Mouse (Mus musculus) gastrocnemius, postnatal 4 days (tissue): ENCODE results near the gene Tspan4. TPM values are rescaled to one million over a fixed set of nuclear protein-coding genes. Genes with fewer than 3 reads are reported as not detected.

Source experiments
- DNase-seq, 2 experiments: peaks; one replicate each; pipeline ENCODE4 v3.0.0; 2021 to 2022; ENCODE audit warnings: low spot score in 2 of 2, mixed read lengths in 2 of 2
- total RNA-seq, 2 experiments: library from RNA; stranded (reverse); gene quantifications; 2 replicates each; pipeline ENCODE4 v1.2.3; 2021

Tspan4 gene
- total RNA-seq, 2 experiments from 2014 or later = 19.6 to 19.7 TPM

- DNase-seq = no peak
Measured at GRCm38 (mm10) chr7:141475805-141476158, 742 bp downstream of the Tspan4 start.

- peak; percentile 71 to 80 for DNase-seq
Measured at GRCm38 (mm10) chr7:141476226-141476980, 1.4 kb downstream of the Tspan4 start.

GRCm38 (mm10) chr7:141476981-141477370 is 1.9 kb downstream of the Tspan4 start:
- DNase-seq = no peak

GRCm38 (mm10) chr7:141477578-141478269 is 2.7 kb downstream of the Tspan4 start:
- no peak for DNase-seq

DNA sequence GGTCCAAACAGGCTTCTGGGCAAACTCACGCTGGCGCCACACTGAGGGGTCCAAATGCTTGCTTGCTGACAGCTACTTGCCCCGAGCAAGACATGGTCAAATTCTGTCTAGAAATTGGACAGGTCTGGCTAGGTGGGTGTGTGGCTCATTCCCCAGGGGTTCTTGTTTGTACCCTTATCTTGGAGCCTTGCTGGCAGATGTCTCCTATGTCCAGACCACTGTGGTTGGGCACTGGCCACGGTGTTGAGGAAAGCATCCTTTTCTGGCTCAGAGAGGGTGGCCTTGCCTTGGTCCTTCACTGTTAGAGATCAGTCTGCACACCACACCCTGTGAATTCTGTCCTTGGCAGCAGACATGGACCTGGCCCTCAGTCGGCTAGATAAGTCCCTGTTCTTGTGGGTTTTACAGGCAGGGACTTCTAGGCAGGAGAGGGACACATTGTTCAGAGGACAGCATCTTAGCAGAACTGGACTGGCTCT is 3.3 kb downstream of the Tspan4 start:
- DNase-seq = no peak

- DNase-seq = peak in 1 of 2 experiments; percentile 57
Measured at GRCm38 (mm10) chr7:141480842-141481497, 5.9 kb downstream of the Tspan4 start.

DNA sequence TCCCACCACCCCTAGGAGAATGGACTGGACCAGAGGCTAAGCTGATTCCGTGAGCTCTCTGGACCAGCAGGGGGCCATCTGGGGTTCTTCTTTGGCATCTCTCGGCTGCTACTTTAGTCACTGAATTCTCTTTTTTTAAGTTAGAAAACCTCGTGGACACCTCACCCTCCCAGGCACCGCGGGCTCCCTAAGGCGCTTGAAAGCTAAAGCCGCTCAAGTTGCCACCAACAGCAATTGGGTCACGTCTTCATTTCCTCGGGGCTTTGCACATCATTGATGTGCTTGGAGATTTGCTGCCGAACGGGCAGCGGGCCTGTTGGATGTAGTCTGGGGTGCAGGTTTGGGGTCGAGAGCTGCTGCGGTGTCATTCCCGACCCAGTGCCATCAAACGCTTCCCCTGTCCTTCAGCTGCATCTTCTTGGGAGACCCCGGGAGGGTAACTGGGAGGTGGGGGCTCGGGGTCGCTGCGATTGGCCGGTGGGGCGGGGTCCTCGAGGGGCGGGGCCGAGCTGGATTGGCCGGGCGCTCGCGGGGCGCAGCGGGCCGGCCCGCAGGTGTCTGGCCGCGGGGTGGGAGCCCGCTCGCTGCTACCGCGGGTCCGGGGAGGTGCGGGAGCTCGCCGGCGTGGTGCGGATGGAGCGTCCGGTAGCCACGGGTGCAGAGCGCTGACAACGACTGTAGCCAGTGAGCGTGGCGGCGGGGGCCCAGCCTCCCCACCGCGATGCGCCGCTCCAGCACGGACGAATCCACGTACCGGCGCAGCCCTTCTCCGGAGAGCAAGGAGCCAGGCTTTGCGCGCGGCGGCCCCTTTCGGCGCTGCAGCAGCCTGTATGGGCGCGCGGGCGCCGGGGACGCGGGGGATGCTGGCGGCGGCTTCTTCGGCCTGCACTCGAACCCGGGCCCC is 6.7 kb downstream of the Tspan4 start:
- peak in 1 of 2 experiments; percentile 54 for DNase-seq

GRCm38 (mm10) chr7:141482531-141483024 is 7.5 kb downstream of the Tspan4 start:
- DNase-seq = no peak

- no peak for DNase-seq
Measured at GRCm38 (mm10) chr7:141483114-141483653, 8.1 kb downstream of the Tspan4 start.

- no peak for DNase-seq
Measured at GRCm38 (mm10) chr7:141484186-141485120, 9.4 kb downstream of the Tspan4 start.

DNA sequence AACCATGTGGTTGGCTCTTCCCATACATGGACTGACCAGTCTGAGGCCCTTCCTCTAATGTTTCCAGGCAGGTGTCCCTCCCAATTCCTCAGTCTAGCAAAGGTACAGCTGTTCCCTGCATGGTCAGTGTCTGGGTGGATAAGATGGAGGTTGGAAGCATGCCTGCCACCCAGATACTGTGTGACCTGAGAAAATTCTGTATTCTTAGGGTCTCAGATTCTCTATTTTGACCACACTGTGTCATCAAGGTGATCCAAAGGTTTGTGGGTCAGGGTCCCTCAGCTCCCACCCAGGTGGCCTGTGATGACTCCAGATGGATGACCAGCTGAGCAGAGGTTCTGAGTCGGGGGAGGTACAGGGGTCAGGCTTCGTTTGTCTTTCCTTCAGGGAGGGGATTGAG is 10.1 kb downstream of the Tspan4 start:
- DNase-seq = no peak

DNA sequence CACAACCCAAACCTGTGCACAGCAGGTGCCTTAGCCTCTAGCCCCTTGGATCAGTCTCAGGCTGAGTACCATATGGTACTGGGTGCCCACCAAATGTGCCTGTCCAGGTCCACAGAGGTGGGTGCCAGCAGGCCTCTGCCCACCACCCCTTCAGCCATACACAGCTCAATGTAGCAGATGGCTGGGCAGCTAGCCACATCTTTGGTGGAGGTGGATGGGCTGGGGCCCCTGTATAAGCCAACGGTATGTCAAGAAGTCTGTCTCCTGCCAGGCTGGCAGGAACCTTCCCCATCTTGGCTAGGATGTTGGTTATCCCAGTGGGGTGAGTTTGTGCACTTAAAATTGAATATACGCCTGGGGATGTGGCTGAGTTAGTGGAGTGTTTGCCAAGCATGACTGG is 10.6 kb downstream of the Tspan4 start:
- DNase-seq = no peak

DNA sequence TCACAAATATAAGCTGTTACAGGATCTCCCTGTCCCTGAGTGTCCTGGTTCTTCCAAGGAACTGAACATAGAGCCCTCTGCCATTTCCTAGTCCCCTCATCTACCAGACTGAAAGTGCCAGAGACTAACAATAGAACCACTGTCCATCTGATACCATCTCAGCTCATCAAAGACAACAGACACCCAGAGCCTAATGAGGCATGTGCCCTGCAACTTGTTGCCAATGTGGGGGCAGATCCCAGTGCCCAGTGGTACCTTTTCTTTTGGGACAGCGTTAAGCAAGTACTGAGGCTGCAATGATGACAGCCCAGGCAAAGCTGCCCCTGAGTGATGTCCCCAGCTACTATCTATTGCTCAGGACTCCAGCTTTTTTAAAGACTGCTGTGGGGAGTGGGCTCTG is 11.2 kb downstream of the Tspan4 start:
- DNase-seq = no peak

GRCm38 (mm10) chr7:141487141-141487540 is 12.1 kb downstream of the Tspan4 start:
- no peak for DNase-seq

DNA sequence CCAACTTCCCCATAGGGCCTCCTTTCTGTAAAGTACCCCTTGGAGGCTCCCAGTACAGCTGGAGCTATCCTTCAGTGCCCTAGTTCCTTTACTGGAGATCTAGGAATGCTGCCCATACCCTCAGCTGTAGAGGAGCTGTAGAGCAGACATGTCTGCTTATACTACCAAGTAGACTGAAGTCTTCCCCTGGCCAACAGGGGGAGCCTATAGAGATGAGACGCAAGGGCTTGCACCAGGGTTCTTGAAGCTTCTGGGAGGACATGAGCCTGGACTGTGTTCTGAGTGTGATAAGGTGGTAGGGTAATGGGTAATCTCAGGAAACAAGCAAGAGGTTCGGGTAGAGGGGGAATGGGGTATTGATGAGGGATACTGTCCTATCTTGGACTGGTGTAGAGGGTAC is 16.1 kb downstream of the Tspan4 start:
- no peak for DNase-seq

DNA sequence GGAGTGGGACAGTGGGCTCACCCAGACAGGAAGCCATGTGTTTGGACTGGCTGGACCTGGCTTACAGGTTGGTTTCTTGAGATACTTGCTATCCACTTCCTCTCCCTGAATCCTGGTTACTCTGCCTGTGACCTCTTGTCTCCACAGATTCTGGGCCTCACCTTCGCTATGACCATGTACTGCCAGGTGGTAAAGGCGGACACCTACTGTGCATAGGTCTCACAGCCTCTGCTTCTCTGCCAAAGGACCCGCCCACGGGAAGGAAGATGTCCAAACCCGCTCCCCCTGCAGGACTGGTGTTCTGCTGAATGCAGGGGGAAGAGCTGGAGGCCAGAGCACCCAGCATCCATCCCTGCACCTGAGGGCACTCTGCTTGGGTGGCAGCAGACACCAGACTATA is 17.7 kb downstream of the Tspan4 start:
- DNase-seq = no peak

DNA sequence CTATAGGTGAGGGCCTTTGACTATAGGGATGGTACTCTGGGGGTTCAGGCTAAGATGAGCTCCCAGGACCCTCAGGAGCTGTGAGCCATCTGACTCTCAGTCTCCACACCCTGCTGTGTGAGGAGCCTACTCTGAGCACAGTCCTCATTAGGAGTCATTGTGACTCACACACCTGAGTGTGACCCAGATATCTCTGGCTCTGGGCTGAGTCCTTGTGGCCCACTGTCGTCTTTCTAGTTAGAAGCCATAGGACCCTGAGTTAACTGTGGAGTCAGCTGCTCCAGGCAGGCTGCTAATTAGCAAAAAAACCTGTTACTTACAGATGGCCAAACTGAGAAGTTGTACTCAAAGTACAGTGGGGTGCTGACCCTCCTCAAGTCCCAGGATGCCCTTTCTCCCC is 18.7 kb downstream of the Tspan4 start:
- DNase-seq = no peak

- DNase-seq = no peak
Measured at GRCm38 (mm10) chr7:141495379-141495778, 20.3 kb downstream of the Tspan4 start.

- no peak for DNase-seq
Measured at GRCm38 (mm10) chr7:141495940-141496339, 20.9 kb downstream of the Tspan4 start.
